Mouse (Mus musculus) embryonic facial prominence, embryonic 11.5 days (tissue): Measurements from ENCODE around the gene Gm12248. TPM values are rescaled to one million over a fixed set of nuclear protein-coding genes. Genes with fewer than 3 reads are reported as not detected.

Source experiments
- ATAC-seq: fragments of 200-750 bp; cut with Nextera tagmentation; replicated peaks from 2 replicates; pipeline ENCODE4 v1.8.0; 2017; ENCODE audit warnings: low read depth; ENCODE audit not compliant: insufficient number of reproducible peaks, low FRiP score, low TSS enrichment
- DNase-seq: peaks from one replicate; pipeline ENCODE4 v3.0.0-alpha.2; 2015; ENCODE audit warnings: low spot score
- H3K27ac ChIP-seq: fragments of 300-500 bp; sonication (generic); replicated peaks from 2 replicates; pipeline ENCODE4 v1.5.1; 2014; ENCODE audit warnings: mild to moderate bottlenecking, low read depth, low read length, control low read depth
- H3K27me3 ChIP-seq: fragments of 300-500 bp; sonication (generic); 2 replicates; pipeline ENCODE4 v1.6.1; 2014; ENCODE audit warnings: mild to moderate bottlenecking, low read length, moderate library complexity, mixed read lengths; ENCODE audit not compliant: control insufficient read depth, insufficient read depth
- H3K36me3 ChIP-seq: fragments of 300-500 bp; sonication (generic); replicated peaks from 2 replicates; pipeline ENCODE4 v1.6.1; 2014; ENCODE audit warnings: low read depth, mild to moderate bottlenecking, low read length, moderate library complexity, mixed read lengths; ENCODE audit not compliant: control insufficient read depth, insufficient read depth
- H3K4me1 ChIP-seq: fragments of 300-500 bp; sonication (generic); 2 replicates; pipeline ENCODE4 v1.6.1; 2014; ENCODE audit warnings: low read length, mixed read lengths; ENCODE audit not compliant: control insufficient read depth, insufficient read depth
- H3K4me2 ChIP-seq: fragments of 300-500 bp; sonication (generic); 2 replicates; pipeline ENCODE4 v1.6.1; 2014; ENCODE audit warnings: low read depth, mild to moderate bottlenecking, control low read depth, low read length, moderate library complexity
- H3K4me3 ChIP-seq: fragments of 300-500 bp; sonication (generic); 2 replicates; pipeline ENCODE4 v1.5.1; 2014; ENCODE audit warnings: low read depth, low read length, control low read depth
- H3K9ac ChIP-seq: fragments of 300-500 bp; sonication (generic); replicated peaks from 2 replicates; pipeline ENCODE4 v1.6.1; 2014; ENCODE audit warnings: mild to moderate bottlenecking, control low read depth, low read length
- H3K9me3 ChIP-seq: fragments of 300-500 bp; sonication (generic); replicated peaks from 2 replicates; pipeline ENCODE4 v1.6.1; 2016; ENCODE audit warnings: mild to moderate bottlenecking, low read length, inconsistent platforms, mixed read lengths; ENCODE audit not compliant: control insufficient read depth
- WGBS: fragments of 180-500 bp; shearing (Covaris S2); extraction: QIAGEN DNeasy Blood & Tissue Kit; methylation state at CpG from one replicate; pipeline ENCODE4 v1.1.7; 2014; 5-methylcytosine and 5-hydroxymethylcytosine counted together
- polyA plus RNA-seq: library from polyadenylated mRNA; unstranded; fragments of >200 nt; fragmentation: Nextera tagmentation; extraction: Ambion mirVana; gene quantifications from 2 replicates; pipeline ENCODE4 v1.2.1, GENCODE M21; 2014

Gm12248 gene
- polyA plus RNA-seq, 1 experiment from 2014 or later, result not detected

- Histone ChIP-seq H3K4me2 (no peak overlapping the region), H3K9me3 (no peaks in the 10 kb centered on the region), H3K27ac (no peak overlapping the region), H3K4me3 (no peak overlapping the region), H3K27me3 (no peaks in the 10 kb centered on the region), H3K4me1 (no peaks in the 10 kb centered on the region), H3K36me3 (no peaks in the 10 kb centered on the region), H3K9ac (no peak overlapping the region)
- 85% methylated on average over 1 of the region's 1 CpGs for WGBS
- ATAC-seq, result no peak
- DNase-seq, result no peak
These were observed 64.0 kb downstream of the Gm12248 start for GRCm38 (mm10) chr11:58028981-58029380.

- ATAC-seq, result no peak
- no peak overlapping the region for H3K4me2 ChIP-seq
- no peaks in the 10 kb centered on the region for H3K27me3 ChIP-seq
- no peak overlapping the region for H3K4me3 ChIP-seq
- no peak overlapping the region for H3K27ac ChIP-seq
- no peaks in the 10 kb centered on the region for H3K4me1 ChIP-seq
- no peak overlapping the region for H3K9ac ChIP-seq
- 69% methylated on average over 1 of the region's 1 CpGs for WGBS
- no peak for DNase-seq
- no peaks in the 10 kb centered on the region for H3K9me3 ChIP-seq
- H3K36me3 ChIP-seq, result no peaks in the 10 kb centered on the region
These were observed 66.1 kb downstream of the Gm12248 start for GRCm38 (mm10) chr11:58026860-58027259.

- Histone ChIP-seq H3K9me3 (no peaks in the 10 kb centered on the region), H3K4me2 (no peak overlapping the region), H3K4me1 (no peaks in the 10 kb centered on the region), H3K27ac (no peak overlapping the region), H3K9ac (no peak overlapping the region), H3K4me3 (no peak overlapping the region), H3K36me3 (no peaks in the 10 kb centered on the region), H3K27me3 (no peaks in the 10 kb centered on the region)
- 51% methylated on average over 3 of the region's 3 CpGs for WGBS
- DNase-seq (no peak), ATAC-seq (no peak)
These were observed 66.6 kb downstream of the Gm12248 start for GRCm38 (mm10) chr11:58026337-58026736.

- no peak for ATAC-seq
- Histone ChIP-seq H3K36me3 (no peaks in the 10 kb centered on the region), H3K4me1 (no peaks in the 10 kb centered on the region), H3K27ac (no peak overlapping the region), H3K9me3 (no peaks in the 10 kb centered on the region), H3K9ac (no peak overlapping the region), H3K27me3 (no peaks in the 10 kb centered on the region), H3K4me3 (no peak overlapping the region), H3K4me2 (no peak overlapping the region)
- no peak for DNase-seq
- 85% methylated on average over 4 of the region's 4 CpGs for WGBS
These were observed 67.1 kb downstream of the Gm12248 start for GRCm38 (mm10) chr11:58025881-58026280.

GRCm38 (mm10) chr11:58024671-58025070 lies 68.3 kb downstream of the Gm12248 start:
- Histone ChIP-seq H3K9me3 (no peaks in the 10 kb centered on the region), H3K4me2 (no peak overlapping the region), H3K27me3 (no peaks in the 10 kb centered on the region), H3K4me3 (no peak overlapping the region), H3K27ac (no peak overlapping the region), H3K4me1 (no peaks in the 10 kb centered on the region), H3K9ac (no peak overlapping the region), H3K36me3 (no peaks in the 10 kb centered on the region)
- no peak for ATAC-seq
- WGBS, result 94% methylated on average over 2 of the region's 2 CpGs
- no peak for DNase-seq

- ATAC-seq (no peak), DNase-seq (no peak)
- Histone ChIP-seq H3K4me3 (no peak overlapping the region), H3K27ac (no peak overlapping the region), H3K9ac (no peak overlapping the region), H3K36me3 (no peaks in the 10 kb centered on the region), H3K27me3 (no peaks in the 10 kb centered on the region), H3K4me1 (no peaks in the 10 kb centered on the region), H3K9me3 (no peaks in the 10 kb centered on the region), H3K4me2 (no peak overlapping the region)
- 75% methylated on average over 1 of the region's 1 CpGs for WGBS
These were observed 68.7 kb downstream of the Gm12248 start for GRCm38 (mm10) chr11:58024271-58024670.

- no peak for DNase-seq
- H3K4me1 ChIP-seq, result no peaks in the 10 kb centered on the region
- no peak overlapping the region for H3K4me2 ChIP-seq
- WGBS, result 32% methylated on average over 2 of the region's 2 CpGs
- H3K4me3 ChIP-seq, result no peak overlapping the region
- no peak for ATAC-seq
- H3K27me3 ChIP-seq, result no peaks in the 10 kb centered on the region
- no peaks in the 10 kb centered on the region for H3K36me3 ChIP-seq
- no peak overlapping the region for H3K9ac ChIP-seq
- no peaks in the 10 kb centered on the region for H3K9me3 ChIP-seq
- no peak overlapping the region for H3K27ac ChIP-seq
These were observed 71.3 kb downstream of the Gm12248 start for GRCm38 (mm10) chr11:58021618-58022017.

GRCm38 (mm10) chr11:58021095-58021494 lies 71.8 kb downstream of the Gm12248 start:
- WGBS, result 71% methylated on average over 1 of the region's 1 CpGs
- Histone ChIP-seq H3K4me2 (no peak overlapping the region), H3K9me3 (no peaks in the 10 kb centered on the region), H3K27ac (no peak overlapping the region), H3K4me1 (peaks cover 2% of the 10 kb centered on the region), H3K4me3 (no peak overlapping the region), H3K9ac (no peak overlapping the region), H3K36me3 (no peaks in the 10 kb centered on the region), H3K27me3 (no peaks in the 10 kb centered on the region)
- DNase-seq (no peak), ATAC-seq (no peak)
